ENCODE assay signal across 8 mouse cellular contexts in genomic region chr5:113869132-113869531, GRCm38 (mm10). TPM values are rescaled to one million over a fixed set of nuclear protein-coding genes. Genes with fewer than 3 reads are reported as not detected.
A peak's percentile ranks its signal among the peaks of the same experiment; 100 is the strongest.
DNase-seq lines count a peak whose midpoint lies in the region; ATAC-seq and TF ChIP-seq lines count a peak whose summit lies in the region.

No protein-coding gene starts in this region.

- H3K9me3 ChIP-seq in hindbrain, embryonic 14.5 days (ENCODE audit: control insufficient read depth, low read length) = no peaks in the 10 kb centered on the region
- no peaks in the 10 kb centered on the region for H3K9me3 ChIP-seq in lung, embryonic 15.5 days
- no peaks in the 10 kb centered on the region for H3K9me3 ChIP-seq in stomach, embryonic 16.5 days (replicated peaks; ENCODE audit: control insufficient read depth, low read length)

- H3K27me3 ChIP-seq in hindbrain, embryonic 14.5 days (ENCODE audit: control insufficient read depth, insufficient read depth, low read length) = no peaks in the 10 kb centered on the region
- no peaks in the 10 kb centered on the region for H3K27me3 ChIP-seq in lung, embryonic 15.5 days
- no peaks in the 10 kb centered on the region for H3K27me3 ChIP-seq in stomach, embryonic 16.5 days (ENCODE audit: control insufficient read depth, insufficient read depth, low read length)

- H3K27ac ChIP-seq in hindbrain, embryonic 14.5 days = peak overlapping the region; percentile 35
- no peak overlapping the region for H3K27ac ChIP-seq in lung, embryonic 15.5 days
- peak overlapping the region; percentile 42; the same call in 1 of the 2 replicates for H3K27ac ChIP-seq in stomach, embryonic 16.5 days (ENCODE audit: low read length)
- H3K27ac ChIP-seq in layer of hippocampus, adult 2 months = no peak overlapping the region

- no peak for TF ChIP-seq CTCF in layer of hippocampus, adult 2 months (conservative IDR thresholded peaks at IDR 0.05)

- peaks cover 52% of the 10 kb centered on the region for H3K4me1 ChIP-seq in hindbrain, embryonic 14.5 days (replicated peaks; ENCODE audit: control insufficient read depth, insufficient read depth, low read length)
- H3K4me1 ChIP-seq in lung, embryonic 15.5 days = peaks cover 61% of the 10 kb centered on the region
- peaks cover 45% of the 10 kb centered on the region for H3K4me1 ChIP-seq in stomach, embryonic 16.5 days (ENCODE audit: control insufficient read depth, insufficient read depth, low read length)

- peak; percentile 47 for DNase-seq in right cerebral cortex, postnatal 14 days
- DNase-seq in right cerebral cortex, adult 18-20 months = no peak
- peak; percentile 74 for DNase-seq in gastrocnemius, postnatal 14 days
- peak; percentile 56 for DNase-seq in hindbrain, embryonic 14.5 days (ENCODE audit: low spot score)
- DNase-seq in c-Kit-positive CD71-positive TER-119-positive erythroid progenitor cells, embryonic 14.5 days (ENCODE audit: low spot score) = no peak
- DNase-seq in layer of hippocampus, adult 2 months (ENCODE audit: low spot score in 2 of 2) = no peak

- H3K36me3 ChIP-seq in hindbrain, embryonic 14.5 days (replicated peaks; ENCODE audit: control insufficient read depth, insufficient read depth) = peaks cover 15% of the 10 kb centered on the region
- H3K36me3 ChIP-seq in lung, embryonic 15.5 days = peaks cover 14% of the 10 kb centered on the region
- peaks cover 6% of the 10 kb centered on the region; the same call in 1 of the 2 replicates for H3K36me3 ChIP-seq in stomach, embryonic 16.5 days (ENCODE audit: control insufficient read depth, insufficient read depth, low read length)

- no peak overlapping the region for H3K9ac ChIP-seq in hindbrain, embryonic 14.5 days
- no peak overlapping the region for H3K9ac ChIP-seq in lung, embryonic 15.5 days
- H3K9ac ChIP-seq in stomach, embryonic 16.5 days (ENCODE audit: low read length) = peak overlapping the region; percentile 13; the same call in 1 of the 2 replicates

- WGBS in hindbrain, embryonic 14.5 days = 36% methylated on average over 11 of the region's 11 CpGs
- 28% methylated on average over 11 of the region's 11 CpGs for WGBS in lung, embryonic 15.5 days
- 41% methylated on average over 11 of the region's 11 CpGs for WGBS in stomach, embryonic 16.5 days

- no peak overlapping the region for H3K4me3 ChIP-seq in hindbrain, embryonic 14.5 days (replicated peaks; ENCODE audit: low read length)
- H3K4me3 ChIP-seq in lung, embryonic 15.5 days = no peak overlapping the region
- no peak overlapping the region for H3K4me3 ChIP-seq in stomach, embryonic 16.5 days (replicated peaks; ENCODE audit: low read length)
- no peak overlapping the region for H3K4me3 ChIP-seq in layer of hippocampus, adult 2 months

- no peak overlapping the region for H3K4me2 ChIP-seq in hindbrain, embryonic 14.5 days (replicated peaks)
- H3K4me2 ChIP-seq in lung, embryonic 15.5 days = no peak overlapping the region
- no peak overlapping the region for H3K4me2 ChIP-seq in stomach, embryonic 16.5 days (ENCODE audit: low read depth, low read length)

- ATAC-seq in hindbrain, embryonic 14.5 days (ENCODE audit: low FRiP score) = no peak
- 0 out of 2 replicates have a peak, but pooled peaks have one; percentile 24 for ATAC-seq in lung, embryonic 15.5 days (ENCODE audit: borderline replicate concordance, extremely low read depth, low FRiP score, low TSS enrichment)
- ATAC-seq in stomach, embryonic 16.5 days (ENCODE audit: insufficient read depth, low FRiP score) = peak; percentile 22; the same call in 1 of the 2 replicates

- intact Hi-C loops in gastrocnemius, postnatal 14 days (cut with DNase I; ENCODE audit: low total_unique reads) = no loop called here

RNA-seq across cellular contexts. Expression of gene Selplg, which starts 36.7 kb away (rescaled TPM):
- total RNA-seq in gastrocnemius, postnatal 14 days (2021) = 1 to 10 TPM; 1.1 TPM
- 1.6 and 2.4 TPM in 2 replicates for polyA plus RNA-seq in hindbrain, embryonic 14.5 days (2014; fragmentation: Nextera tagmentation; extraction: Ambion mirVana)
- 4.6 and 8.2 TPM in 2 replicates for polyA plus RNA-seq in lung, embryonic 15.5 days (2015; fragmentation: Nextera tagmentation; extraction: Ambion mirVana)
- 7.3 and 9.1 TPM in 2 replicates for polyA plus RNA-seq in stomach, embryonic 16.5 days (2015; fragmentation: Nextera tagmentation; extraction: Ambion mirVana)
- total RNA-seq in layer of hippocampus, adult 2 months (2021) = 10 to 100 TPM; 28.3 to 28.8 TPM

RNA-seq across cellular contexts. Expression of gene Coro1c, which starts 39.4 kb away (rescaled TPM):
- 10 to 100 TPM; 24.0 to 28.7 TPM for total RNA-seq in gastrocnemius, postnatal 14 days (2021)
- 172 and 177 TPM in 2 replicates for polyA plus RNA-seq in hindbrain, embryonic 14.5 days (2014; fragmentation: Nextera tagmentation; extraction: Ambion mirVana)
- 143 and 144 TPM in 2 replicates for polyA plus RNA-seq in lung, embryonic 15.5 days (2015; fragmentation: Nextera tagmentation; extraction: Ambion mirVana)
- polyA plus RNA-seq in stomach, embryonic 16.5 days (2015; fragmentation: Nextera tagmentation; extraction: Ambion mirVana) = 145 and 159 TPM in 2 replicates
- total RNA-seq in layer of hippocampus, adult 2 months (2021) = 100 to 1,000 TPM in 1 of 2 experiments, 10 to 100 TPM in 1; 95.2 to 101 TPM

Comparison
In these comparisons a context has a peak if more than half of its experiments do, and no peak if none do; other contexts are left out.
1. DNase-seq: peak in right cerebral cortex, postnatal 14 days (single experiment), gastrocnemius, postnatal 14 days (single experiment) and hindbrain, embryonic 14.5 days (single experiment); none in right cerebral cortex, adult 18-20 months (single experiment), c-Kit-positive CD71-positive TER-119-positive erythroid progenitor cells, embryonic 14.5 days (single experiment) and layer of hippocampus, adult 2 months (0 of 2).
2. H3K27ac ChIP-seq: peak in hindbrain, embryonic 14.5 days (single experiment) and stomach, embryonic 16.5 days (single experiment); none in lung, embryonic 15.5 days (single experiment) and layer of hippocampus, adult 2 months (single experiment).